Mouse (Mus musculus) liver, embryonic 14.5 days (tissue): ENCODE measurements around the gene Alkbh8. TPM values are rescaled to one million over a fixed set of nuclear protein-coding genes. Genes with fewer than 3 reads are reported as not detected.
"Not testable (repeated sequence)": the region's sequence is repeated elsewhere in the genome, so short reads cannot be mapped to it uniquely, and the experiment has no call there.

Experiments
- ATAC-seq: fragments of 200-750 bp; cut with Nextera tagmentation; 2 replicates; pipeline ENCODE4 v1.8.0; 2017; ENCODE audit warnings: moderate number of reproducible peaks, mild to moderate bottlenecking, moderate library complexity; ENCODE audit not compliant: insufficient read depth
- DNase-seq, 3 experiments: peaks; one replicate each; pipeline ENCODE4 v3.0.0-alpha.2; 2012 to 2013; ENCODE audit warnings: low read depth in 3 of 3, low spot score in 3 of 3
- H3K27ac ChIP-seq: fragments of 300-500 bp; sonication (generic); 2 replicates; pipeline ENCODE4 v1.5.1; 2014; ENCODE audit warnings: moderate library complexity, mild to moderate bottlenecking, control low read depth, inconsistent platforms
- H3K27me3 ChIP-seq: fragments of 300-500 bp; sonication (generic); 2 replicates; pipeline ENCODE4 v1.6.1; 2014; ENCODE audit warnings: mild to moderate bottlenecking, low read length, moderate library complexity; ENCODE audit not compliant: control insufficient read depth, insufficient read depth
- H3K36me3 ChIP-seq: fragments of 300-500 bp; sonication (generic); replicated peaks from 2 replicates; pipeline ENCODE4 v1.6.1; 2014; ENCODE audit warnings: low read depth; ENCODE audit not compliant: control insufficient read depth, insufficient read depth
- H3K4me1 ChIP-seq, 2 experiments: fragments of 200-500 bp in 1 of 2; fragments of 300-500 bp in 1 of 2; sonication (generic) in 1 of 2; replicated peaks; 2 replicates each; pipeline ENCODE4 v1.6.1; 2012 to 2014; ENCODE audit warnings: antibody characterized with exemption in 1 of 2, inconsistent platforms in 1 of 2, low read length in 1 of 2; ENCODE audit not compliant: control insufficient read depth in 2 of 2, insufficient read depth in 2 of 2
- H3K4me2 ChIP-seq: fragments of 300-500 bp; sonication (generic); 2 replicates; pipeline ENCODE4 v1.6.1; 2014; ENCODE audit warnings: low read depth, mild to moderate bottlenecking, control low read depth, moderate library complexity
- H3K4me3 ChIP-seq, 2 experiments: fragments of 200-500 bp in 1 of 2; fragments of 300-500 bp in 1 of 2; sonication (generic) in 1 of 2; 2 replicates each; pipeline ENCODE4 v1.5.1; 2012 to 2014; ENCODE audit warnings: low read depth in 2 of 2, low read length in 2 of 2, mild to moderate bottlenecking in 2 of 2, control low read depth in 1 of 2, inconsistent platforms in 1 of 2, moderate library complexity in 1 of 2; ENCODE audit not compliant: insufficient read depth in 1 of 2
- H3K9ac ChIP-seq: fragments of 300-500 bp; sonication (generic); replicated peaks from 2 replicates; pipeline ENCODE4 v1.6.1; 2014; ENCODE audit warnings: mild to moderate bottlenecking, control low read depth, moderate library complexity
- H3K9me3 ChIP-seq: fragments of 300-500 bp; sonication (generic); 2 replicates; pipeline ENCODE4 v1.6.1; 2016; ENCODE audit warnings: low read length, mixed read lengths; ENCODE audit not compliant: control insufficient read depth
- CTCF ChIP-seq: IDR thresholded peaks from 2 replicates; pipeline ENCODE4 v1.5.1; 2016; ENCODE audit warnings: antibody characterized with exemption, low read depth, control low read depth
- EP300 ChIP-seq: IDR thresholded peaks from 2 replicates; pipeline ENCODE4 v1.6.1; 2016; ENCODE audit warnings: antibody characterized with exemption, low read depth
- WGBS: fragments of 180-500 bp; shearing (Covaris S2); extraction: QIAGEN DNeasy Blood & Tissue Kit; methylation state at CpG from one replicate; pipeline ENCODE4 v1.1.7; 2014; ENCODE audit not compliant: insufficient replicate concordance; 5-methylcytosine and 5-hydroxymethylcytosine counted together
- polyA plus RNA-seq, 2 experiments: library from polyadenylated mRNA; depleted of rRNA in 1 of 2; stranded (reverse) in 1 of 2; unstranded in 1 of 2; fragments of >200 nt; fragmentation: Nextera tagmentation in 1 of 2; extraction: Ambion mirVana in 1 of 2; gene quantifications; 2 replicates each; pipeline versions ENCODE4 v1.2.1 to v1.2.3; 2012 to 2014

The Alkbh8 gene
- polyA plus RNA-seq, 2 experiments, result 4.8 to 12.7 TPM

- ATAC-seq (peak; percentile 80), DNase-seq (no peak)
- Histone ChIP-seq H3K27ac (peak overlapping the region; percentile 77), H3K27me3 (no peaks in the 10 kb centered on the region), H3K4me2 (peak overlapping the region; percentile 43), H3K4me3 (no peak overlapping the region), H3K9ac (peak overlapping the region; percentile 32; the same call in 1 of the 2 replicates), H3K4me1 (peaks cover 20 to 23% of the 10 kb centered on the region in 2 experiments), H3K9me3 (no peaks in the 10 kb centered on the region), H3K36me3 (peaks cover 54% of the 10 kb centered on the region)
- 17% methylated on average over 1 of the region's 1 CpGs for WGBS
- TF ChIP-seq CTCF, result no peak
- TF ChIP-seq EP300, result peak; percentile 67; the same call in 1 of the 2 replicates
Observed at GRCm38 (mm10) chr9:3345967-3346366, 11.0 kb downstream of the Alkbh8 start.

GRCm38 (mm10) chr9:3350056-3350455 lies 15.1 kb downstream of the Alkbh8 start:
- H3K36me3 ChIP-seq, result peaks cover 44% of the 10 kb centered on the region
- 64% methylated on average over 1 of the region's 1 CpGs for WGBS
- DNase-seq, result no peak

GRCm38 (mm10) chr9:3376323-3376722 lies 41.4 kb downstream of the Alkbh8 start:
- DNase-seq, H3K9me3 ChIP-seq, H3K4me2 ChIP-seq, H3K27me3 ChIP-seq, H3K4me3 ChIP-seq, H3K27ac ChIP-seq, H3K4me1 ChIP-seq, H3K9ac ChIP-seq, ATAC-seq: not testable (repeated sequence)
- H3K36me3 ChIP-seq, result peaks cover 15% of the 10 kb centered on the region
- 72% methylated on average over 1 of the region's 1 CpGs for WGBS

More at GRCm38 (mm10) chr9:3350056-3350455, 15.1 kb downstream of the Alkbh8 start:
- TF ChIP-seq EP300 (no peak), CTCF (peak; percentile 48)
- no peak overlapping the region for H3K4me3 ChIP-seq
- no peak overlapping the region for H3K9ac ChIP-seq
- no peak overlapping the region for H3K27ac ChIP-seq
- H3K27me3 ChIP-seq, result no peaks in the 10 kb centered on the region
- no peak overlapping the region for H3K4me2 ChIP-seq
- ATAC-seq, result no peak
- peaks cover 14 to 20% of the 10 kb centered on the region in 2 experiments for H3K4me1 ChIP-seq
- H3K9me3 ChIP-seq, result no peaks in the 10 kb centered on the region

GRCm38 (mm10) chr9:3403251-3404208 lies 68.6 kb downstream of the Alkbh8 start, which contains the start of gene Cwf19l2:
Gene Cwf19l2, plus strand, starts transcription at chr9:3403592.
- TF ChIP-seq CTCF (peak; percentile 61), EP300 (no peak)
- H3K4me3 ChIP-seq, result peak within 1 kb of the TSS; percentile 90 to 92

GRCm38 (mm10) chr9:3404372-3404771 lies 69.4 kb downstream of the Alkbh8 start:
- H3K4me3 ChIP-seq, result peak overlapping the region; percentile 90 to 92
- H3K4me1 ChIP-seq, result 0 out of 4 replicates have a peak, but pooled peaks cover 0 to 2% of the 10 kb centered on the region in 2 experiments
- ATAC-seq (no peak), DNase-seq (peak; percentile 12 to 39 (median 12))
- H3K27me3 ChIP-seq, result no peaks in the 10 kb centered on the region
- TF ChIP-seq CTCF (no peak), EP300 (no peak)
- H3K36me3 ChIP-seq, result no peaks in the 10 kb centered on the region
- no peaks in the 10 kb centered on the region for H3K9me3 ChIP-seq
- WGBS, result under 1% methylated on average over 13 of the region's 13 CpGs
- H3K9ac ChIP-seq, result peak overlapping the region; percentile 85
- peak overlapping the region; percentile 85 for H3K4me2 ChIP-seq
- H3K27ac ChIP-seq, result peak overlapping the region; percentile 74

More at GRCm38 (mm10) chr9:3403251-3404208, 68.6 kb downstream of the Alkbh8 start, which contains the start of gene Cwf19l2:
- Histone ChIP-seq H3K27me3 (no peaks in the 10 kb centered on the region), H3K9me3 (no peaks in the 10 kb centered on the region), H3K9ac (peak within 1 kb of the TSS; percentile 85), H3K4me2 (peak within 1 kb of the TSS; percentile 85), H3K36me3 (no peaks in the 10 kb centered on the region), H3K4me1 (0 out of 4 replicates have a peak, but pooled peaks cover 0 to 2% of the 10 kb centered on the region in 2 experiments), H3K27ac (peak within 1 kb of the TSS; percentile 74)
- WGBS, result under 1% methylated on average over 28 of the region's 28 CpGs
- DNase-seq, result peak; percentile 84 to 86 (median 86)
- peak; percentile 87 for ATAC-seq

GRCm38 (mm10) chr9:3439555-3440300 lies 104.8 kb downstream of the Alkbh8 start:
- not testable (repeated sequence) for ATAC-seq, DNase-seq, H3K4me2 ChIP-seq, H3K27ac ChIP-seq, H3K9me3 ChIP-seq, H3K4me1 ChIP-seq, H3K36me3 ChIP-seq, H3K27me3 ChIP-seq, H3K4me3 ChIP-seq, H3K9ac ChIP-seq
- WGBS, result 72% methylated on average over 6 of the region's 6 CpGs
